Mouse (Mus musculus) Muller cell, postnatal 12 days (primary cell): ENCODE measurements around the gene Nol4l.
A peak's percentile ranks its signal among the peaks of the same experiment; 100 is the strongest.

Source experiments
- DNase-seq: peaks from one replicate; pipeline ENCODE4 v3.0.0-alpha.2; 2015; ENCODE audit errors: inconsistent ontology term

Gene Nol4l

GRCm38 (mm10) chr2:153444254-153445136, 85.3 kb downstream of the Nol4l start:
- DNase-seq, result peak; percentile 86

- no peak for DNase-seq
Measured at GRCm38 (mm10) chr2:153443434-153444240, 86.1 kb downstream of the Nol4l start.

- peak; percentile 45 for DNase-seq
Measured at GRCm38 (mm10) chr2:153442720-153443119, 87.1 kb downstream of the Nol4l start.

- DNase-seq, result no peak
Measured at GRCm38 (mm10) chr2:153441228-153441627, 88.5 kb downstream of the Nol4l start.

- DNase-seq, result no peak
Measured at GRCm38 (mm10) chr2:153440755-153441154, 89.0 kb downstream of the Nol4l start.

GRCm38 (mm10) chr2:153437306-153437659, 92.5 kb downstream of the Nol4l start:
- DNase-seq, result no peak

- DNase-seq, result peak; percentile 91
Measured at GRCm38 (mm10) chr2:153436641-153437305, 93.0 kb downstream of the Nol4l start.

- no peak for DNase-seq
Measured at GRCm38 (mm10) chr2:153434880-153435831, 94.6 kb downstream of the Nol4l start.

GRCm38 (mm10) chr2:153433859-153434258, 95.9 kb downstream of the Nol4l start:
- DNase-seq, result no peak

GRCm38 (mm10) chr2:153432492-153432891, 97.3 kb downstream of the Nol4l start:
- DNase-seq, result no peak

- DNase-seq, result no peak
Measured at GRCm38 (mm10) chr2:153430571-153430970, 99.2 kb downstream of the Nol4l start.

- DNase-seq, result peak; percentile 70
Measured at GRCm38 (mm10) chr2:153428485-153428884, 101.3 kb downstream of the Nol4l start.

- no peak for DNase-seq
Measured at GRCm38 (mm10) chr2:153426931-153427330, 102.8 kb downstream of the Nol4l start.

- DNase-seq, result peak; percentile 88
Measured at GRCm38 (mm10) chr2:153425998-153426670, 103.6 kb downstream of the Nol4l start.

GRCm38 (mm10) chr2:153425124-153425844, 104.5 kb downstream of the Nol4l start:
- DNase-seq, result no peak

GRCm38 (mm10) chr2:153424557-153424956, 105.2 kb downstream of the Nol4l start:
- no peak for DNase-seq

- DNase-seq, result no peak
Measured at GRCm38 (mm10) chr2:153423113-153423512, 106.7 kb downstream of the Nol4l start.

- no peak for DNase-seq
Measured at GRCm38 (mm10) chr2:153422051-153422450, 107.7 kb downstream of the Nol4l start.

- DNase-seq, result no peak
Measured at GRCm38 (mm10) chr2:153421233-153421632, 108.5 kb downstream of the Nol4l start.

- no peak for DNase-seq
Measured at GRCm38 (mm10) chr2:153418381-153418780, 111.4 kb downstream of the Nol4l start.
